Mouse (Mus musculus): ENCODE results near the gene Pdgfc. TPM values are rescaled to one million over a fixed set of nuclear protein-coding genes. Genes with fewer than 3 reads are reported as not detected.

Pdgfc gene
- polyA plus RNA-seq, 1 experiment from 2014 or later: 6.2 TPM

GRCm38 (mm10) chr3:81068550-81068949 lies 32.3 kb downstream of the Pdgfc start:
- ATAC-seq: no peak
- Histone ChIP-seq H3K4me1 (replicated peaks; ENCODE audit: control insufficient read depth, insufficient read depth, low read length) (no peaks in the 10 kb centered on the region), H3K4me3 (replicated peaks; ENCODE audit: low read length) (no peak overlapping the region), H3K27ac (ENCODE audit: low read length) (no peak overlapping the region), H3K9ac (replicated peaks; ENCODE audit: low read depth, low read length) (no peak overlapping the region), H3K4me2 (ENCODE audit: low read length) (no peak overlapping the region), H3K36me3 (ENCODE audit: control insufficient read depth, insufficient read depth) (no peaks in the 10 kb centered on the region), H3K9me3 (ENCODE audit: control insufficient read depth, low read length) (no peaks in the 10 kb centered on the region), H3K27me3 (replicated peaks; ENCODE audit: control insufficient read depth, insufficient read depth, low read length) (no peaks in the 10 kb centered on the region)
- WGBS: 43% methylated on average over 2 of the region's 2 CpGs

GRCm38 (mm10) chr3:81101136-81101535 lies 64.9 kb downstream of the Pdgfc start:
- H3K4me3 ChIP-seq (replicated peaks; ENCODE audit: low read length): no peak overlapping the region
- H3K4me1 ChIP-seq (replicated peaks; ENCODE audit: control insufficient read depth, insufficient read depth, low read length): peaks cover 7% of the 10 kb centered on the region
- H3K9ac ChIP-seq (replicated peaks; ENCODE audit: low read depth, low read length): no peak overlapping the region
- H3K4me2 ChIP-seq (ENCODE audit: low read length): no peak overlapping the region
- no peaks in the 10 kb centered on the region for H3K27me3 ChIP-seq (replicated peaks; ENCODE audit: control insufficient read depth, insufficient read depth, low read length)
- H3K27ac ChIP-seq (ENCODE audit: low read length): no peak overlapping the region
- H3K9me3 ChIP-seq (ENCODE audit: control insufficient read depth, low read length): no peaks in the 10 kb centered on the region
- ATAC-seq: no peak
- no peaks in the 10 kb centered on the region for H3K36me3 ChIP-seq (ENCODE audit: control insufficient read depth, insufficient read depth)
- 93% methylated on average over 1 of the region's 1 CpGs for WGBS

GRCm38 (mm10) chr3:81102158-81102876 lies 66.1 kb downstream of the Pdgfc start:
- 8% methylated on average over 3 of the region's 3 CpGs for WGBS
- ATAC-seq: peak; percentile 68
- no peaks in the 10 kb centered on the region for H3K36me3 ChIP-seq (ENCODE audit: control insufficient read depth, insufficient read depth)
- H3K9me3 ChIP-seq (ENCODE audit: control insufficient read depth, low read length): no peaks in the 10 kb centered on the region
- no peak overlapping the region for H3K9ac ChIP-seq (replicated peaks; ENCODE audit: low read depth, low read length)
- no peaks in the 10 kb centered on the region for H3K27me3 ChIP-seq (replicated peaks; ENCODE audit: control insufficient read depth, insufficient read depth, low read length)
- no peak overlapping the region for H3K4me3 ChIP-seq (replicated peaks; ENCODE audit: low read length)
- no peak overlapping the region for H3K27ac ChIP-seq (ENCODE audit: low read length)
- peaks cover 7% of the 10 kb centered on the region for H3K4me1 ChIP-seq (replicated peaks; ENCODE audit: control insufficient read depth, insufficient read depth, low read length)
- no peak overlapping the region for H3K4me2 ChIP-seq (ENCODE audit: low read length)

GRCm38 (mm10) chr3:81102877-81103420 lies 66.7 kb downstream of the Pdgfc start:
- Histone ChIP-seq H3K4me2 (ENCODE audit: low read length) (no peak overlapping the region), H3K9ac (replicated peaks; ENCODE audit: low read depth, low read length) (no peak overlapping the region)
- WGBS: 14% methylated on average over 5 of the region's 5 CpGs

GRCm38 (mm10) chr3:81107515-81107914 lies 71.3 kb downstream of the Pdgfc start:
- no peak for ATAC-seq
- Histone ChIP-seq H3K4me2 (ENCODE audit: low read length) (no peak overlapping the region), H3K4me3 (replicated peaks; ENCODE audit: low read length) (no peak overlapping the region), H3K27ac (ENCODE audit: low read length) (no peak overlapping the region), H3K36me3 (ENCODE audit: control insufficient read depth, insufficient read depth) (no peaks in the 10 kb centered on the region), H3K9ac (replicated peaks; ENCODE audit: low read depth, low read length) (no peak overlapping the region), H3K27me3 (replicated peaks; ENCODE audit: control insufficient read depth, insufficient read depth, low read length) (no peaks in the 10 kb centered on the region), H3K9me3 (ENCODE audit: control insufficient read depth, low read length) (no peaks in the 10 kb centered on the region), H3K4me1 (replicated peaks; ENCODE audit: control insufficient read depth, insufficient read depth, low read length) (peaks cover 2% of the 10 kb centered on the region; the same call in 1 of the 2 replicates)
- WGBS: 94% methylated on average over 1 of the region's 1 CpGs

More at GRCm38 (mm10) chr3:81102877-81103420, 66.7 kb downstream of the Pdgfc start:
- no peaks in the 10 kb centered on the region for H3K27me3 ChIP-seq (replicated peaks; ENCODE audit: control insufficient read depth, insufficient read depth, low read length)
- H3K4me1 ChIP-seq (replicated peaks; ENCODE audit: control insufficient read depth, insufficient read depth, low read length): peaks cover 7% of the 10 kb centered on the region
- H3K27ac ChIP-seq (ENCODE audit: low read length): no peak overlapping the region
- no peaks in the 10 kb centered on the region for H3K36me3 ChIP-seq (ENCODE audit: control insufficient read depth, insufficient read depth)
- no peak for ATAC-seq
- H3K9me3 ChIP-seq (ENCODE audit: control insufficient read depth, low read length): no peaks in the 10 kb centered on the region
- no peak overlapping the region for H3K4me3 ChIP-seq (replicated peaks; ENCODE audit: low read length)

GRCm38 (mm10) chr3:81110968-81111367 lies 74.8 kb downstream of the Pdgfc start:
- no peak for ATAC-seq
- Histone ChIP-seq H3K27ac (ENCODE audit: low read length) (no peak overlapping the region), H3K36me3 (ENCODE audit: control insufficient read depth, insufficient read depth) (no peaks in the 10 kb centered on the region), H3K4me2 (ENCODE audit: low read length) (no peak overlapping the region), H3K9ac (replicated peaks; ENCODE audit: low read depth, low read length) (no peak overlapping the region), H3K9me3 (ENCODE audit: control insufficient read depth, low read length) (no peaks in the 10 kb centered on the region), H3K4me1 (replicated peaks; ENCODE audit: control insufficient read depth, insufficient read depth, low read length) (no peaks in the 10 kb centered on the region), H3K27me3 (replicated peaks; ENCODE audit: control insufficient read depth, insufficient read depth, low read length) (no peaks in the 10 kb centered on the region), H3K4me3 (replicated peaks; ENCODE audit: low read length) (no peak overlapping the region)
- 92% methylated on average over 1 of the region's 1 CpGs for WGBS

GRCm38 (mm10) chr3:81112892-81113291 lies 76.7 kb downstream of the Pdgfc start:
- 98% methylated on average over 3 of the region's 3 CpGs for WGBS
- H3K9ac ChIP-seq (replicated peaks; ENCODE audit: low read depth, low read length): no peak overlapping the region
- H3K4me2 ChIP-seq (ENCODE audit: low read length): no peak overlapping the region
- H3K9me3 ChIP-seq (ENCODE audit: control insufficient read depth, low read length): no peaks in the 10 kb centered on the region
- H3K4me1 ChIP-seq (replicated peaks; ENCODE audit: control insufficient read depth, insufficient read depth, low read length): no peaks in the 10 kb centered on the region
- H3K27me3 ChIP-seq (replicated peaks; ENCODE audit: control insufficient read depth, insufficient read depth, low read length): no peaks in the 10 kb centered on the region
- H3K36me3 ChIP-seq (ENCODE audit: control insufficient read depth, insufficient read depth): no peaks in the 10 kb centered on the region
- ATAC-seq: no peak
- H3K4me3 ChIP-seq (replicated peaks; ENCODE audit: low read length): no peak overlapping the region
- H3K27ac ChIP-seq (ENCODE audit: low read length): no peak overlapping the region

GRCm38 (mm10) chr3:81120664-81121063 lies 84.4 kb downstream of the Pdgfc start:
- no peaks in the 10 kb centered on the region for H3K27me3 ChIP-seq (replicated peaks; ENCODE audit: control insufficient read depth, insufficient read depth, low read length)
- no peak for ATAC-seq

GRCm38 (mm10) chr3:81121731-81122130 lies 85.5 kb downstream of the Pdgfc start:
- Histone ChIP-seq H3K4me3 (replicated peaks; ENCODE audit: low read length) (no peak overlapping the region), H3K4me2 (ENCODE audit: low read length) (no peak overlapping the region), H3K9me3 (ENCODE audit: control insufficient read depth, low read length) (no peaks in the 10 kb centered on the region), H3K4me1 (replicated peaks; ENCODE audit: control insufficient read depth, insufficient read depth, low read length) (no peaks in the 10 kb centered on the region), H3K27me3 (replicated peaks; ENCODE audit: control insufficient read depth, insufficient read depth, low read length) (no peaks in the 10 kb centered on the region), H3K27ac (ENCODE audit: low read length) (no peak overlapping the region), H3K36me3 (ENCODE audit: control insufficient read depth, insufficient read depth) (no peaks in the 10 kb centered on the region), H3K9ac (replicated peaks; ENCODE audit: low read depth, low read length) (no peak overlapping the region)
- ATAC-seq: no peak
- WGBS: 76% methylated on average over 1 of the region's 1 CpGs

More at GRCm38 (mm10) chr3:81120664-81121063, 84.4 kb downstream of the Pdgfc start:
- H3K27ac ChIP-seq (ENCODE audit: low read length): no peak overlapping the region
- no peak overlapping the region for H3K9ac ChIP-seq (replicated peaks; ENCODE audit: low read depth, low read length)
- H3K4me2 ChIP-seq (ENCODE audit: low read length): no peak overlapping the region
- no peaks in the 10 kb centered on the region for H3K4me1 ChIP-seq (replicated peaks; ENCODE audit: control insufficient read depth, insufficient read depth, low read length)
- no peak overlapping the region for H3K4me3 ChIP-seq (replicated peaks; ENCODE audit: low read length)
- WGBS: 84% methylated on average over 1 of the region's 1 CpGs
- no peaks in the 10 kb centered on the region for H3K9me3 ChIP-seq (ENCODE audit: control insufficient read depth, low read length)
- H3K36me3 ChIP-seq (ENCODE audit: control insufficient read depth, insufficient read depth): no peaks in the 10 kb centered on the region
